ENCODE assay signal across 28 mouse cellular contexts in genomic region chr13:103415335-103415734, GRCm38 (mm10).
DNase-seq lines count a peak whose midpoint lies in the region; ATAC-seq and TF ChIP-seq lines count a peak whose summit lies in the region.
"Had no signal": no experiment of that assay in that cellular context is flagged by ENCODE, and none has a peak within 500 bp of the region (broad histone marks: within the 10 kb centered on the region; RNA-seq: fewer than 3 reads in every experiment).

No protein-coding gene starts in this region.

- H3K27me3 ChIP-seq in midbrain, embryonic 13.5 days, result no peaks in the 10 kb centered on the region
- no peaks in the 10 kb centered on the region for H3K27me3 ChIP-seq in midbrain, postnatal 0 days (ENCODE audit: insufficient read depth, low read length)
- H3K27me3 ChIP-seq: CH12.LX; embryonic facial prominence, embryonic 13.5 days; embryonic facial prominence, embryonic 15.5 days; forebrain, embryonic 13.5 days; forebrain, embryonic 15.5 days had no signal

- peak; percentile 48 for DNase-seq in heart, adult 11 months
- no peak for DNase-seq in heart, postnatal 4 days
- DNase-seq in midbrain, postnatal 0 days (ENCODE audit: low spot score), result no peak
- DNase-seq in brain, embryonic 14.5 days (ENCODE audit: low read depth), result peak; percentile 55
- DNase-seq: adrenal gland, adult 8-10 months; adrenal gland, postnatal 14 days; adrenal gland, postnatal 36 days; B cell, adult 2 months; cerebellum, adult 11 months; cerebellum, adult 18-20 months; cerebellum, adult 8-10 months; cerebellum, adult 9-11 months; cerebellum, postnatal 14 days; cerebellum, postnatal 36 days; embryo, embryonic 11 days; forebrain, postnatal 0 days had no signal

- no peak overlapping the region for H3K4me3 ChIP-seq in midbrain, embryonic 13.5 days (replicated peaks)
- no peak overlapping the region for H3K4me3 ChIP-seq in midbrain, postnatal 0 days (ENCODE audit: low read depth, low read length)
- H3K4me3 ChIP-seq: embryonic facial prominence, embryonic 13.5 days; embryonic facial prominence, embryonic 15.5 days; erythroblast, embryonic 14.5 days; forebrain, embryonic 10.5 days; forebrain, embryonic 13.5 days; forebrain, embryonic 15.5 days had no signal

- no peak overlapping the region for H3K27ac ChIP-seq in midbrain, embryonic 13.5 days
- no peak overlapping the region for H3K27ac ChIP-seq in midbrain, postnatal 0 days (ENCODE audit: low read depth, low read length)
- H3K27ac ChIP-seq: embryonic facial prominence, embryonic 13.5 days; embryonic facial prominence, embryonic 15.5 days; forebrain, embryonic 10.5 days; forebrain, embryonic 13.5 days; forebrain, embryonic 15.5 days had no signal

- TF ChIP-seq CTCF in midbrain, postnatal 0 days (IDR thresholded peaks at IDR 0.05), result no peak
- TF ChIP-seq CTCF in brain, embryonic 14.5 days (IDR thresholded peaks at IDR 0.05; ENCODE audit: borderline replicate concordance, extremely low read depth, insufficient read depth, insufficient read length), result no peak

- peak; percentile 53; the same call in 1 of the 2 replicates for ATAC-seq in midbrain, embryonic 13.5 days
- no peak for ATAC-seq in midbrain, postnatal 0 days (ENCODE audit: low FRiP score)
- ATAC-seq: activated CD4-positive, CD25-positive, alpha-beta regulatory T cell, adult 4 months; CD4-positive, CD25-positive, alpha-beta regulatory T cell, adult 4 months; forebrain, embryonic 13.5 days; forebrain, embryonic 15.5 days; forebrain, postnatal 0 days; Patski had no signal

- no peaks in the 10 kb centered on the region for H3K9me3 ChIP-seq in midbrain, embryonic 13.5 days
- H3K9me3 ChIP-seq in midbrain, postnatal 0 days (ENCODE audit: low read length), result no peaks in the 10 kb centered on the region
- H3K9me3 ChIP-seq: embryonic facial prominence, embryonic 13.5 days; embryonic facial prominence, embryonic 15.5 days; forebrain, embryonic 10.5 days; forebrain, embryonic 13.5 days; forebrain, embryonic 15.5 days; G1E had no signal

- H3K36me3 ChIP-seq in midbrain, embryonic 13.5 days, result no peaks in the 10 kb centered on the region
- no peaks in the 10 kb centered on the region for H3K36me3 ChIP-seq in midbrain, postnatal 0 days (ENCODE audit: insufficient read depth, low read length)
- H3K36me3 ChIP-seq: embryonic facial prominence, embryonic 13.5 days; embryonic facial prominence, embryonic 15.5 days; forebrain, embryonic 10.5 days; forebrain, embryonic 15.5 days; G1E had no signal

- H3K4me2 ChIP-seq in midbrain, embryonic 13.5 days (replicated peaks), result no peak overlapping the region
- no peak overlapping the region for H3K4me2 ChIP-seq in midbrain, postnatal 0 days (ENCODE audit: low read depth, low read length, poor library complexity, severe bottlenecking)
- H3K4me2 ChIP-seq: embryonic facial prominence, embryonic 13.5 days; embryonic facial prominence, embryonic 15.5 days; forebrain, embryonic 13.5 days; forebrain, embryonic 15.5 days had no signal

- no peak for TF ChIP-seq POLR2A in brain, embryonic 14.5 days (IDR thresholded peaks at IDR 0.05; ENCODE audit: borderline replicate concordance, extremely low read depth, insufficient read depth, insufficient read length, poor library complexity, severe bottlenecking)

- 66% methylated on average over 4 of the region's 4 CpGs for WGBS in midbrain, embryonic 13.5 days
- 51% methylated on average over 4 of the region's 4 CpGs for WGBS in midbrain, postnatal 0 days

- H3K9ac ChIP-seq in midbrain, embryonic 13.5 days (replicated peaks), result no peak overlapping the region
- H3K9ac ChIP-seq in midbrain, postnatal 0 days (replicated peaks; ENCODE audit: low read length, poor library complexity, severe bottlenecking), result no peak overlapping the region
- H3K9ac ChIP-seq: embryonic facial prominence, embryonic 13.5 days; embryonic facial prominence, embryonic 15.5 days; forebrain, embryonic 13.5 days; forebrain, embryonic 15.5 days; forebrain, postnatal 0 days had no signal

- no peaks in the 10 kb centered on the region for H3K4me1 ChIP-seq in midbrain, embryonic 13.5 days (replicated peaks)
- no peaks in the 10 kb centered on the region for H3K4me1 ChIP-seq in midbrain, postnatal 0 days (ENCODE audit: insufficient read depth, low read length)
- H3K4me1 ChIP-seq: embryonic facial prominence, embryonic 13.5 days; embryonic facial prominence, embryonic 15.5 days; forebrain, embryonic 10.5 days; forebrain, embryonic 13.5 days; forebrain, embryonic 15.5 days had no signal

Comparison
In these comparisons a context has a peak if more than half of its experiments do, and no peak if none do; other contexts are left out.
1. DNase-seq: peak in heart, adult 11 months (single experiment) and brain, embryonic 14.5 days (single experiment); none in heart, postnatal 4 days (single experiment) and midbrain, postnatal 0 days (single experiment).